Mouse (Mus musculus): Measurements from ENCODE around the gene Cd59a.

Gene Cd59a

DNA sequence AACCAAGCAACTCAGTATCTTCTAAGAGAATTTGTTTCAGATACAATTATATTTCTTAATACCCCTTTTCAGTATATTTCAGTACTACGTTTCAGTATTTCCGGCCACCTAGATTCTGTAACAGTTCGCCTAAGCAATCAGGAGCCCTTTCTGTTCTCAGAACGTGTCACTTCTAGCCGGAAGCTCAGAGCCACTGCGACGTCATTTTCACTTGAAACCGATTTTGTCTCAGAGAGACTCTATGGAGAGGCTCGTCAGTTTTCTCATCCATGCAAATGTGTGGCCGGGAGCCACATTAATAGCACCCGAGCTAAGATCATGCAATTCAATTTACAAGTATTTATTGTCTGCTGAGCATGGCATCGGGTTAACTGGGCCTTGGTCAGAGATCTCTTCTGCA is 48.4 kb downstream of the Cd59a start:
- no peak for DNase-seq

GRCm38 (mm10) chr2:104145983-104146382 is 50.4 kb downstream of the Cd59a start:
- no peak for DNase-seq

DNA sequence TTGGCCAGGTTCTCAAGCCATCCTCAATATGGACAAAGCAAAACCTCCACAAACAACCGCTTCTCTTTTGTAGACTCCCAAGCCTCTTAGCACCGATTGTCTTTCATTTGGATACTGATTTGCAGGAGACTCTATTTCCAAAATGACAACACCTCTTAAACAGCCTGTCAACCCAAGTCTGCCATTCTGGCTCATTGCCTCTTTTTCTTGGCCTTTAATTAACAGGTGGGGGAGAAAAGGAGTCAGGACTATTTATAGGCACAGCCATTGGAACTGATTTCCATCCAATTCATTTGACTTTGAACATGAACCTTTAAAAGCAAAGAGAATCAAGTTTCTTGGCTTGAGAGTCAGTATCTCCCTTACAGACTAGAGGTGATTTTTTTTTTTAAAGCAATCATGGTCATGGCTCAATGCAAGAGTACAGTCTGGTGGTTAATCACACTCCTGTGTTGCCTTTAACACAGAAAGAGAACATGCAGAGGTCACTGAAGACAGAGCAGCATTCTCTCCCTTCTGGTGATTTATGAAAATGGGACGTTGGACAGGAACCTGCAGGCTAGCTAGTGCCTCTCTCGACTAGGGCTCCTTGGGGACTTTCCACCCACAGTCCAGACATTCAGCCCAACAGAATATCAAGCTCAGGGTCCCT is 52.4 kb downstream of the Cd59a start:
- DNase-seq, result no peak

- peak; percentile 76 for DNase-seq
Measured at GRCm38 (mm10) chr2:104150608-104151397, 55.2 kb downstream of the Cd59a start.

- DNase-seq, result peak; percentile 70
Measured at GRCm38 (mm10) chr2:104153345-104153744, 57.7 kb downstream of the Cd59a start.

- peak; percentile 46 for DNase-seq
Measured at GRCm38 (mm10) chr2:104153876-104154275, 58.3 kb downstream of the Cd59a start.

GRCm38 (mm10) chr2:104157831-104158230 is 62.2 kb downstream of the Cd59a start:
- DNase-seq, result peak; percentile 53

GRCm38 (mm10) chr2:104163418-104163817 is 67.8 kb downstream of the Cd59a start:
- DNase-seq, result no peak

- DNase-seq, result peak; percentile 56
Measured at GRCm38 (mm10) chr2:104163978-104164487, 68.4 kb downstream of the Cd59a start.
